Mouse (Mus musculus) liver, embryonic 15.5 days (tissue): ENCODE results near the gene Slc6a20a. TPM values are rescaled to one million over a fixed set of nuclear protein-coding genes. Genes with fewer than 3 reads are reported as not detected.

Experiments used
- ATAC-seq: fragments of 200-750 bp; cut with Nextera tagmentation; 2 replicates; pipeline ENCODE4 v1.8.0; 2017; ENCODE audit warnings: moderate number of reproducible peaks, mild to moderate bottlenecking, moderate library complexity; ENCODE audit not compliant: insufficient read depth
- H3K27ac ChIP-seq: fragments of 300-500 bp; sonication (generic); replicated peaks from 2 replicates; pipeline ENCODE4 v1.5.1; 2015; ENCODE audit warnings: mild to moderate bottlenecking, inconsistent platforms
- H3K27me3 ChIP-seq: fragments of 300-500 bp; sonication (generic); 2 replicates; pipeline ENCODE4 v1.6.1; 2015; ENCODE audit warnings: mild to moderate bottlenecking, inconsistent platforms
- H3K36me3 ChIP-seq: fragments of 300-500 bp; sonication (generic); replicated peaks from 2 replicates; pipeline ENCODE4 v1.6.1; 2015; ENCODE audit warnings: moderate library complexity, mild to moderate bottlenecking, inconsistent platforms
- H3K4me1 ChIP-seq: fragments of 300-500 bp; sonication (generic); replicated peaks from 2 replicates; pipeline ENCODE4 v1.6.1; 2015; ENCODE audit warnings: inconsistent platforms
- H3K4me2 ChIP-seq: fragments of 300-500 bp; sonication (generic); 2 replicates; pipeline ENCODE4 v1.6.1; 2015; ENCODE audit warnings: moderate library complexity, mild to moderate bottlenecking, inconsistent platforms
- H3K4me3 ChIP-seq: fragments of 300-500 bp; sonication (generic); replicated peaks from 2 replicates; pipeline ENCODE4 v1.5.1; 2015; ENCODE audit warnings: mild to moderate bottlenecking, inconsistent platforms
- H3K9ac ChIP-seq: fragments of 300-500 bp; sonication (generic); 2 replicates; pipeline ENCODE4 v1.6.1; 2015; ENCODE audit warnings: moderate library complexity, mild to moderate bottlenecking, inconsistent platforms
- H3K9me3 ChIP-seq: fragments of 300-500 bp; sonication (generic); replicated peaks from 2 replicates; pipeline ENCODE4 v1.6.1; 2016; ENCODE audit warnings: inconsistent platforms
- WGBS: fragments of 180-500 bp; shearing (Covaris S2); methylation state at CpG from one replicate; pipeline ENCODE4 v1.1.7; 2015; ENCODE audit warnings: mixed read lengths; ENCODE audit not compliant: insufficient replicate concordance; 5-methylcytosine and 5-hydroxymethylcytosine counted together
- polyA plus RNA-seq: library from polyadenylated mRNA; unstranded; fragments of >200 nt; fragmentation: Nextera tagmentation; extraction: Ambion mirVana; gene quantifications from 2 replicates; pipeline ENCODE4 v1.2.1, GENCODE M21; 2015

The Slc6a20a gene
- polyA plus RNA-seq, 1 experiment from 2014 or later, result 3.6 TPM

GRCm38 (mm10) chr9:123589240-123589910 is 89.3 kb downstream of the Slc6a20a start:
- Histone ChIP-seq H3K4me1 (peaks cover 12% of the 10 kb centered on the region; the same call in 1 of the 2 replicates), H3K36me3 (peaks cover 37% of the 10 kb centered on the region), H3K27ac (peak overlapping the region; percentile 48; the same call in 1 of the 2 replicates), H3K27me3 (no peaks in the 10 kb centered on the region), H3K4me2 (peak overlapping the region; percentile 20), H3K9ac (no peak overlapping the region), H3K9me3 (no peaks in the 10 kb centered on the region), H3K4me3 (no peak overlapping the region)
- ATAC-seq, result peak; percentile 88
- 43% methylated on average over 7 of the region's 7 CpGs for WGBS

Other genes with a start within 250 kb of the Slc6a20a start
- 22.8 and 23.2 TPM in 2 replicates for gene Limd1, start 200.2 kb downstream of the Slc6a20a start, polyA plus RNA-seq
- 25.7 and 26.5 TPM in 2 replicates for gene Sacm1l, start 149.1 kb downstream of the Slc6a20a start, polyA plus RNA-seq
- 0.24 and 0.31 TPM in 2 replicates for gene Slc6a20b, start 46.3 kb downstream of the Slc6a20a start, polyA plus RNA-seq
- 0.16 and 0.26 TPM in 2 replicates for gene Ccr9, start 446 bp downstream of the Slc6a20a start, polyA plus RNA-seq
- 16.4 and 17.4 TPM in 2 replicates for gene Lztfl1, start 38.8 kb upstream of the Slc6a20a start, polyA plus RNA-seq
- gene Cxcr6, start 127.6 kb upstream of the Slc6a20a start, polyA plus RNA-seq, result 0.08 and 0.22 TPM in 2 replicates
- gene Fyco1, start 173.0 kb upstream of the Slc6a20a start, polyA plus RNA-seq, result 3.8 and 4.0 TPM in 2 replicates
- gene Xcr1, start 183.1 kb upstream of the Slc6a20a start, polyA plus RNA-seq, result 0.03 TPM in 1 of 2 replicates, not detected in the other